Mouse (Mus musculus) spleen, adult 2 months (tissue): ENCODE data around the gene Klf6. TPM values are rescaled to one million over a fixed set of nuclear protein-coding genes. Genes with fewer than 3 reads are reported as not detected.

Experiments
- DNase-seq, 2 experiments: peaks; one replicate each; pipeline versions ENCODE4 v3.0.0 to v3.0.0-alpha.2; 2012 to 2021; ENCODE audit warnings: low spot score in 2 of 2, low read depth in 1 of 2
- H3K27ac ChIP-seq: fragments of 200-500 bp; 2 replicates; pipeline ENCODE4 v1.5.1; 2012; ENCODE audit warnings: low read length, inconsistent platforms; ENCODE audit not compliant: insufficient read depth
- H3K27me3 ChIP-seq: fragments of 200-500 bp; 2 replicates; pipeline ENCODE4 v1.6.1; 2012; ENCODE audit warnings: mild to moderate bottlenecking, moderate library complexity, low read length, inconsistent platforms; ENCODE audit not compliant: control insufficient read depth, insufficient read depth
- H3K36me3 ChIP-seq: fragments of 200-500 bp; 2 replicates; pipeline ENCODE4 v1.6.1; 2012; ENCODE audit warnings: mild to moderate bottlenecking, low read length, inconsistent platforms; ENCODE audit not compliant: control insufficient read depth, insufficient read depth
- H3K4me1 ChIP-seq: fragments of 200-500 bp; 2 replicates; pipeline ENCODE4 v1.6.1; 2011; ENCODE audit warnings: inconsistent platforms; ENCODE audit not compliant: control insufficient read depth, insufficient read depth, insufficient read length
- H3K4me3 ChIP-seq: fragments of 200-500 bp; 2 replicates; pipeline ENCODE4 v1.5.1; 2011; ENCODE audit warnings: mild to moderate bottlenecking, inconsistent platforms; ENCODE audit not compliant: insufficient read depth, insufficient read length; ENCODE audit errors: extremely low read depth
- CTCF ChIP-seq: fragments of 200-500 bp; IDR thresholded peaks from 2 replicates; pipeline ENCODE4 v1.5.1; 2011; ENCODE audit warnings: mild to moderate bottlenecking, inconsistent platforms; ENCODE audit not compliant: insufficient read depth, insufficient read length, insufficient replicate concordance; ENCODE audit errors: extremely low read depth
- POLR2A ChIP-seq: fragments of 200-500 bp; IDR thresholded peaks from 2 replicates; pipeline ENCODE4 v1.6.1; 2011; ENCODE audit warnings: low read depth, low read length, inconsistent platforms
- WGBS: fragments of 180-500 bp; shearing (Covaris S2); methylation state at CpG from one replicate; pipeline ENCODE4 v1.1.7; 2018; 5-methylcytosine and 5-hydroxymethylcytosine counted together
- polyA plus RNA-seq: library from polyadenylated mRNA; depleted of rRNA; stranded (reverse); fragments of >200 nt; gene quantifications from 2 replicates; pipeline ENCODE4 v1.2.3, GENCODE M21; 2012

Klf6 gene
- polyA plus RNA-seq, 1 experiment, result 8.4 TPM

- WGBS, result 86% methylated on average over 14 of the region's 14 CpGs
- Histone ChIP-seq H3K27me3 (no peaks in the 10 kb centered on the region), H3K4me3 (no peak overlapping the region), H3K36me3 (no peaks in the 10 kb centered on the region), H3K27ac (no peak overlapping the region), H3K4me1 (no peaks in the 10 kb centered on the region)
- TF ChIP-seq POLR2A (no peak), CTCF (no peak)
- DNase-seq, result no peak
These were observed 36.1 kb downstream of the Klf6 start for GRCm38 (mm10) chr13:5897176-5897959.

GRCm38 (mm10) chr13:5899021-5899420 is 37.7 kb downstream of the Klf6 start:
- Histone ChIP-seq H3K36me3 (no peaks in the 10 kb centered on the region), H3K4me3 (no peak overlapping the region), H3K4me1 (no peaks in the 10 kb centered on the region), H3K27ac (no peak overlapping the region), H3K27me3 (no peaks in the 10 kb centered on the region)
- WGBS, result 77% methylated on average over 1 of the region's 1 CpGs
- TF ChIP-seq CTCF (no peak), POLR2A (no peak)
- no peak for DNase-seq

DNA sequence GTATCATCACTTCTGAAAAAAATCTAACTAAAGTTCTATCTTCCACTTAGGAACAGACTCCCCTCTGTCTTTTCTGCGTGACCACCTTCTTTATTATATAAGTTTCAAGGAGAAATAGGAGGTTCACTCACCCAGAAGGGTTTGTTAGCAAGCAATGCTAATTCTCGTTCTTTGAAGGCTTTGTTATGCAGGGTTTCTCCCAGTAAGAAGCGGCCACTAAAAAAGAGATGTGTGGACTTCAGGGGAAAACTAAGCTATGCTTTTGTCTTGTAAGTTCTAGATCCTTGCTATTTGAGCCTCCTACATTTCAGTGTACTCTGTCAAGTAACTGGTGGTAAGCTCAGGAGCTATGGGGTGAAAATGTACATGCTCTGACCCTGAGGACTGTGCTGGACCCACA is 38.4 kb downstream of the Klf6 start:
- H3K36me3 ChIP-seq, result no peaks in the 10 kb centered on the region
- H3K27me3 ChIP-seq, result no peaks in the 10 kb centered on the region
- no peak overlapping the region for H3K4me3 ChIP-seq
- H3K4me1 ChIP-seq, result no peaks in the 10 kb centered on the region
- TF ChIP-seq POLR2A (no peak), CTCF (no peak)
- WGBS, result 87% methylated on average over 3 of the region's 3 CpGs
- DNase-seq, result no peak
- no peak overlapping the region for H3K27ac ChIP-seq

GRCm38 (mm10) chr13:5913201-5913600 is 51.9 kb downstream of the Klf6 start:
- 52% methylated on average over 3 of the region's 3 CpGs for WGBS
- no peak overlapping the region for H3K27ac ChIP-seq
- H3K4me3 ChIP-seq, result no peak overlapping the region
- H3K27me3 ChIP-seq, result no peaks in the 10 kb centered on the region
- H3K4me1 ChIP-seq, result no peaks in the 10 kb centered on the region
- no peaks in the 10 kb centered on the region for H3K36me3 ChIP-seq
- no peak for TF ChIP-seq POLR2A
- TF ChIP-seq CTCF, result no peak
- DNase-seq, result no peak

DNA sequence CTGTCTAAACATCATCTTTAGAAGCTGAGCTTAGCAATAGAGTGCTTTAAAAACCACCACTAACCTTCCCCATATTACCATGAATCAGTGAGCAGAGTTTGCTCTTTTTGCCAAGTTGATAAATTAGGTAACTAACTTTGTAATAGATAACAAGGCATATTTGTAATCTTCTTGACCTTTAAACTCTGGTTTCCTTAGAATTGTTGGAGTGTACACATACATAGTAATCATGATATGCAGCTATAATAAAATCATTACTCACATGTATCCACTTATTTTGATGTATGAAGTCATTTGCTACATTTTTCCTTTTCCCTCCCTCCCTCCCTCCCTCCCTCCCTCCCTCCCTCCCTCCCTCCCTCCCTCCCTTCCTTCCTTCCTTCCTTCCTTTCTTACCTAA is 56.1 kb downstream of the Klf6 start:
- H3K4me1 ChIP-seq, result no peaks in the 10 kb centered on the region

DNA sequence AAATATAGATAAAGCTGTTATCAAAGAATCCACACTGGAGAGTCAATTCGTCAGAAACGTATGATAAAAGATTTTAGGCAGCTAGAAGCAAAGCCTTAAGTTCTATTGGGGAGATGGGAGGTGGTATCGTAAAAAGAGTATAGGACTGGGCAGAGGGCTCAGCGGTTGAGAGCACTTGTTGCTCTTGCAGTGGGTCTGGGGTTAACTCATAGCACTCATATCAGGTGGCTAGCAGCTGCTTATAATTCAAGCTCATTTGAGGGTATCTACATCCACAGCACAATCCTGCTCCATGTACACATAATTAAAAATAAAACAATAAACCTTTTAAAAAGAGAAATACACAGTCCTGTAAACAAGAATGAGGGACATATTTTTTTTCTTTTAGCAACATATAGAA is 58.7 kb downstream of the Klf6 start:
- Histone ChIP-seq H3K36me3 (no peaks in the 10 kb centered on the region), H3K27me3 (no peaks in the 10 kb centered on the region; the same call in 1 of the 2 replicates), H3K4me1 (no peaks in the 10 kb centered on the region), H3K4me3 (no peak overlapping the region), H3K27ac (no peak overlapping the region)
- DNase-seq, result no peak
- WGBS, result 91% methylated on average over 4 of the region's 4 CpGs
- TF ChIP-seq POLR2A (no peak), CTCF (no peak)

More for the DNA sequence above, 56.1 kb downstream of the Klf6 start:
- Histone ChIP-seq H3K36me3 (no peaks in the 10 kb centered on the region), H3K4me3 (no peak overlapping the region), H3K27me3 (no peaks in the 10 kb centered on the region; the same call in 1 of the 2 replicates), H3K27ac (no peak overlapping the region)
- TF ChIP-seq CTCF (no peak), POLR2A (no peak)
- no peak for DNase-seq
